Mouse (Mus musculus) retina, adult 2 months (tissue): Measurements from ENCODE around the gene Cdh15.

Source experiments
- DNase-seq: peaks from one replicate; pipeline ENCODE4 v3.0.0-alpha.2; 2012; ENCODE audit warnings: low read depth, low spot score

Cdh15 gene

GRCm38 (mm10) chr8:122836696-122837095, 11.1 kb upstream of the Cdh15 start:
- no peak for DNase-seq

GRCm38 (mm10) chr8:122844161-122844560, 3.6 kb upstream of the Cdh15 start:
- DNase-seq: no peak

DNA sequence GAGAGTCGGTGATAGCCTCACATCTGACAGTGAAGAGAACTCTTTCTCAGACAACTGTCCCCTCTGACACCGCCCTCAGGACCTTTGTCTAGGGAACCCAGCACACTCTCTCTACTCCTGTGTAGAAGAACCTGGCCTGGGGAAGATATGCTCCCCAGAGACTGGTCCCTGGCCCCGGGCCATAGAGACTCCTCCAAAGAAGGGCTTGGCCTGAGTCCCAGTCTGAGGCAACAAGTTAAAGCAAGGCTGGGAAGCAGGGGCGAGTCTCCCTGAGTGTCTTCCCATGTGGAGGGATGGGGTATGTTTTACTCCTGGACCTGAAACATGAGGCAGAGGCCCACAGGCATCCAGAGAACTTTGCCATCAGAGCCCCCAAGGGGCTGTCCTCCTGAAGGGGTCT, 2.1 kb upstream of the Cdh15 start:
- DNase-seq: no peak

DNA sequence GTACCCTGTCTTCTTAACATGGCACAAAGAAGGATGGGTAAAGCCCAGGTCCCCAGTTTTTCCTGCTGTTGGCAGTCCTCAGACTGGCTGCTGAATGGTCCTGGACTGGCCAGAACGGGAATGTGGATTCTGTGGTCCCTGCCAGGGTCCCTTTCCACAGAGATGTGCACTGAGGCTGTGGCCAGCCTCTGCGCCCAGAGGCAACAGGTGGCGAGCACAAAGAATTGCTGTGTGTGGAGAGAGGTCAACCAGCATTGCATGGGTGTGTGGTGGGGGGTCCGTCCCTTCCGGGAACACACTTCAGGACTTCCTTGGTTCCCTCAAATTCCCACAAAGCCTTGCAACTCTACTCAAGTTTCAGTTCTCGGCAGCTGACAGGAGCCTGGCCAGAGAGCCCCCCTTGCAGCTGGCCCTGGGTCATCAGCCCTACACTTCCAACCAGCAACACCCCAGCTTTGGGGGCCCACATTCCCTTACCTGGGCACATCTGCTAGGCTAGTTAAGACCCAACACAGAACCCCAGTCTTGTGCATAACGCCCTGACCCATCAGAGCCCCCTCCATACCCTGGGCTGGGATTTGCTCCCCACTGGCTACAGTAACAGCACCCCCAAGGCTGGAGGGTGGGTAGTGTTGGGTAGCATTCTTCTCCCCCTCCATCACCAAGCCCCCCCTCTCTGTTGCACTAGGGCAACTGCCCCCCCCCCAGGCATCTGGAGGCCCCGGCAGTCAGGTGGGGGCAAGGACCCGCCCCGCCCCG, 1.6 kb downstream of the Cdh15 start:
- DNase-seq: no peak

- DNase-seq: no peak
Measured at GRCm38 (mm10) chr8:122850641-122851240, 3.0 kb downstream of the Cdh15 start.

- no peak for DNase-seq
Measured at GRCm38 (mm10) chr8:122851692-122852545, 4.2 kb downstream of the Cdh15 start.

DNA sequence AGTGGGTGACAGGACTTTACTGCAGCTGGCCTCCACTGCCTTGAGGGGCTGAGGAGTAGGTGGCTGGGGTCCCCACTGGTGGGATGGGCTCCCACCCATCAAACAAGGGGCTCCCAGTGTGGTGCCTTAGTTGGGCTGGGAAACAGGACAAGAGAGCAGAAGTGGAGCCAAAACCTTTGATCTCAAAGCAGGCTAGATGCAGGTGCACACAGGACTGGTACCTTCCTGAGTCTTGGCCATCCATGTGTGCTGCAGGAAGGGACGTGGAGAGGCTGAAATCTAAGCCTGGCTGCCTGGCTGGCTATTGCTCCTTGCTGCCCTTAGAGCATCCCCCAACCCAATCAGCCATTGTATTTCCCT, 4.8 kb downstream of the Cdh15 start:
- DNase-seq: no peak

GRCm38 (mm10) chr8:122853340-122853771, 5.6 kb downstream of the Cdh15 start:
- no peak for DNase-seq

DNA sequence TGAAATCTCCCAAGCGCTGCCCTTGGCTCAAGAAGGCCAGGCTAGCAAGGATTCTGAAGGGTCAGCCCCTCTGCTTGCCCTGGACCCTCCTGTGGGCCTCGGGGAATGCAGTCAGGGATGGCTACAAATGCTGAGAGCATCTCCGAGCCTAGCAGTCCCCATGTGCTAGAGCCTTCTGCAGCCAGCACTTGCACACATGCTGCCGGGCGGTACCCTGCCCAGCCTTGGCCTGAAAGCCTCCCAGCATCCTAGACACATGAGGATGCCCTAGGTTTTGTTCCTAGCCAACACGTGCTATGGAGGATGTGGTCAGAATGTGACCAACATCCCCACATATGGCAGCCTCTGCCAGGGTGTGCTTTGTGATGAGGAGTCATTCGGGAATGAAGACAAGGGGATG, 6.6 kb downstream of the Cdh15 start:
- DNase-seq: no peak

GRCm38 (mm10) chr8:122855123-122855522, 7.4 kb downstream of the Cdh15 start:
- no peak for DNase-seq

- no peak for DNase-seq
Measured at GRCm38 (mm10) chr8:122856288-122856687, 8.5 kb downstream of the Cdh15 start.

DNA sequence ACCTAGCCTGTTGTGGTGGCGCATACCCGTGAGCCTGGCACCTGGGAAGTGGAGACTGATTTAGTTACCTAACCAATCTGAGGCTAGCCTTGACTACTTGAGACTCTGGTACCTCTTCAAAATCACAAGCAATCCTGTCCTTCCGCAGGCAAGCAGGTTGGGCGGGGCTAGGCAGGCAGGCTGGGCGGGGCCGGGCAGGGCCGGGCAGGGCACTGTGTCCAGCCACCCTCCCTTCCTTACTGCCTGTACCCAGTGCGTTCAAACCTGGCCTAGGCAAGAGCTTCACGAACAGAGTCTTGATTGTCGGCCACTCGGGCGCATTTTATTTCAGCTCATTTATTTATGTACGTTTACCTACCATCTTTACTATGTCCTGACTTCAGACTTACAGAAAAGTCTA, 12.1 kb downstream of the Cdh15 start:
- no peak for DNase-seq

DNA sequence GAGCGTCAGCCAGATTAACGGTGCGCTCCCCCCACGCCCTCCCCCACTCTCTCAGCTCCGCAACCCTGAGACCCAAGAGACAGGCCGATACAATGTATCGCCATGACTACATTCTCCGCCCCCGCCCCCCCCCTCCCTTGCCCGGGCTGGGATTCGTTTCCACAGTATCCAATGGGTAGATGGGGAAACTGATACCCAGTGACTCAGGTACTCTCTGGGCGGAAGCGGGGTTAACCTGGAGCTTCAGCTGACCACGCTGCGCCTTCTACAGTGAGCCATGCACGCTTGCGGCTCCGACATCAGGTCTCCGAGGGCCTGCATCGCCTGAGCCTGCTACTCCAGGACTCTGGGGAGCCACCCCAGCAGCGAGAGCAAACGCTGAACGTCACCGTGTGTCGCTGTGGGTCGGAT, 17.0 kb downstream of the Cdh15 start:
- DNase-seq: no peak

DNA sequence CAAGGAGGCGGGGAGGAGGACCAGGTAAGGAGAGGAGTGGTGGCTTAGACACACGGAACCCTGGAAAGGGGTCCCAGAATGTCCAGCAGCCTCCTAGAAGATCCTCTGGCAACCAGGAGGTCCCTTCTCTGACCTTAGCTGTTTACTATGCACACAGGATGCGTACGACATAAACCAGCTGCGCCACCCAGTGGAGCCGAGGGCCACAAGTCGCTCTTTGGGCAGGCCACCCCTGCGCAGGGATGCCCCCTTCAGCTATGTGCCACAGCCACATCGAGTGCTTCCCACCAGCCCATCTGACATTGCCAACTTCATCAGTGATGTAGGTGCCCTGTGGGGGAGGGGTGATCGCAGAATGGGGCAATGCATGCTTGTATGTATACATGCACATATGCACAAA, 17.7 kb downstream of the Cdh15 start:
- no peak for DNase-seq

- DNase-seq: no peak
Measured at GRCm38 (mm10) chr8:122866231-122866630, 18.5 kb downstream of the Cdh15 start.

DNA sequence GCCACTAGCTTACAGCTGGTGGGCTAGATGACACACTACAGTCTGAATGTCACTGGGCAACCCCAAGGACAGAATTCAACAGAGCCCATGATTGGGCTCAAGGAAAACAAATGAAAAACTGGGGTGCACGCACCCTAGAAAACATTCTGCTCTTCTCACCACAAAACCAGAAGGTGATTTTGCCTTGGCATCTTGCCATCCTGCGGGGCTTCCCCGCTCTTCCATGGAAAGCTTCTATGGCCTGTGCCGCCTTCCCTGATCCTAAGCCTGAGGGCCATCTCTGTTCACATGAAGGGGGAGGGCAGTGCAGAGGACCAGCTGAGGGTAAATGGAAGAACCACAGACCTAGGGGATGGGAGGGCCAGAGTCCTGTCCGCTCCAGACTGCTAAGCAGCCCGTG, 20.2 kb downstream of the Cdh15 start:
- no peak for DNase-seq

- DNase-seq: no peak
Measured at GRCm38 (mm10) chr8:122870377-122870863, 22.7 kb downstream of the Cdh15 start.

DNA sequence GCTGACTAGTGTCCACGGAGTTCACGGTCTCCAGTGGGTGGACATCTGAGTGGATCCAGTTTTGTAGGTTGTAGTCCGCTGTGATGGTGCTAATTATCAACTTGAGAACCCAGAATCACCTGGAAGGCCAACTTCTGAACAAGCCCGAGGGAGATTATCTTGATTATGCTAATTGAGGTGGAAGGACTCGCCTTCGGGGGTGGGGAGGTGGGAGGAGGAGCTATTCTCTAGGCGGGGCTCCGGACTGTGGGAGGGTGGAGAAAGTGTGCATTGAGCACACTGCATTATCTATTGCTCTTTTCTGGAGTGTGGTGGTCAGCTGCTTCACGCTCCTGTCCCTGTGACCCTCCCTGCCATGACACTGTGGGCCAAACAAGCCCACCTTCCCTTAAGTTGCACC, 23.9 kb downstream of the Cdh15 start:
- no peak for DNase-seq

DNA sequence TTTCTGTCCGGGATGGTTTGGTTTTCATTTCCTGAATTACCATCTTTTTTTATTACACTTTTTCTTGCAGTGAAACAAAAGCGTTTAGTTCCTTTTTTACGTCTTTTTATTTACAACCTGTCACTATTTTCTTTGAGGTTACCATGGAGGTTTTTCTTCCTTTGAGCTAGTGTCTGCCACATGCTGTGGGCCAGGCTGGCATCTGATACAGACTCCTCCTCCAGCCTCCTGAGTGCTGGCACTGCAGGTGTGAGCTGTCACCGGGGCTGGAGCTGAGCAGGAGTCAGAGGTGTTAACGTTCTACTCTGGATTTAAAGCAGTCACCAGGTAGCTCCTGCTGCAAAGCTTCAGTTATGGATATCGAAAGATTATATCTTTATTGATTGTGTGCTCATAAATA, 25.4 kb downstream of the Cdh15 start:
- no peak for DNase-seq

GRCm38 (mm10) chr8:122875186-122875585, 27.4 kb downstream of the Cdh15 start:
- DNase-seq: no peak

- DNase-seq: no peak
Measured at GRCm38 (mm10) chr8:122878231-122878630, 30.5 kb downstream of the Cdh15 start.

DNA sequence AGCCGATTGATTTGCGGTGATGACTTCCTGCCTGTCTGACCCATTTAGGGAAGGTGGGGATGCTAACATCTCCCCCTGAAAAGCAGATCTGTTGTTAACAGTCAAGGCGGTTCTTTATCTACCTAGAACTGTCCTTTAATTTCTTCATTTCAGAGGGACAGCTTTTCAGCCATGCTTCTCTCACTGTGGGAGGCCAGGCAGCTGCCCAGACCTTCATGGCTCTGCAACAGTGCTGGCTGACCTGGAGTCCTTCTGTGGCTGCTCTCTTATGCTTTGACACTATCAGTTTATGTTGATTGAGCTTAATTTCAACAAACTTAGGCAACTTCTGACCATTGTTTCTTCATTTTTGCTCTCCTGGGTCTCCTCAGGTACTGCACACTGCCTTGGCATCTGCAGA, 32.5 kb downstream of the Cdh15 start:
- DNase-seq: no peak
